Mouse (Mus musculus) heart, embryonic 14.5 days (tissue): Measurements from ENCODE around the gene Itga11. TPM values are rescaled to one million over a fixed set of nuclear protein-coding genes. Genes with fewer than 3 reads are reported as not detected.
A peak's percentile ranks its signal among the peaks of the same experiment; 100 is the strongest.
"Not testable (repeated sequence)": the region's sequence is repeated elsewhere in the genome, so short reads cannot be mapped to it uniquely, and the experiment has no call there.

Experiments used
- ATAC-seq: fragments of 200-750 bp; cut with Nextera tagmentation; 2 replicates; pipeline ENCODE4 v1.8.0; 2017; ENCODE audit warnings: low read depth, moderate TSS enrichment; ENCODE audit not compliant: insufficient number of reproducible peaks, insufficient read depth, low FRiP score
- H3K27ac ChIP-seq, 2 experiments: fragments of 200-500 bp in 1 of 2; fragments of 300-500 bp in 1 of 2; sonication (generic) in 1 of 2; replicated peaks in 1 of 2; 2 replicates each; pipeline ENCODE4 v1.5.1; 2012 to 2014; ENCODE audit warnings: low read depth in 2 of 2, low read length in 2 of 2, control low read depth in 1 of 2, mild to moderate bottlenecking in 1 of 2, mixed read lengths in 1 of 2; ENCODE audit not compliant: control insufficient read depth in 1 of 2, insufficient read depth in 1 of 2
- H3K27me3 ChIP-seq: fragments of 300-500 bp; sonication (generic); 2 replicates; pipeline ENCODE4 v1.6.1; 2014; ENCODE audit warnings: mild to moderate bottlenecking, low read length, control low read depth; ENCODE audit not compliant: control insufficient read depth, insufficient read depth
- H3K36me3 ChIP-seq: fragments of 300-500 bp; sonication (generic); 2 replicates; pipeline ENCODE4 v1.6.1; 2014; ENCODE audit warnings: mild to moderate bottlenecking, control low read depth, low read length, mixed read lengths; ENCODE audit not compliant: control insufficient read depth, insufficient read depth
- H3K4me1 ChIP-seq, 2 experiments: fragments of 200-500 bp in 1 of 2; fragments of 300-500 bp in 1 of 2; sonication (generic) in 1 of 2; 2 replicates each; pipeline ENCODE4 v1.6.1; 2012 to 2014; ENCODE audit warnings: low read length in 2 of 2, control low read depth in 1 of 2, mixed read lengths in 1 of 2; ENCODE audit not compliant: control insufficient read depth in 2 of 2, insufficient read depth in 2 of 2
- H3K4me2 ChIP-seq: fragments of 300-500 bp; sonication (generic); 2 replicates; pipeline ENCODE4 v1.6.1; 2014; ENCODE audit warnings: mild to moderate bottlenecking, low read length
- H3K4me3 ChIP-seq, 2 experiments: fragments of 200-500 bp in 1 of 2; fragments of 300-500 bp in 1 of 2; sonication (generic) in 1 of 2; 2 replicates each; pipeline ENCODE4 v1.5.1; 2012 to 2014; ENCODE audit warnings: low read length in 2 of 2, mild to moderate bottlenecking in 2 of 2, control low read depth in 1 of 2, low read depth in 1 of 2, moderate library complexity in 1 of 2; ENCODE audit not compliant: control insufficient read depth in 1 of 2, insufficient read depth in 1 of 2
- H3K9ac ChIP-seq: fragments of 300-500 bp; sonication (generic); 2 replicates; pipeline ENCODE4 v1.6.1; 2014; ENCODE audit warnings: mild to moderate bottlenecking, low read length
- H3K9me3 ChIP-seq: fragments of 300-500 bp; sonication (generic); 2 replicates; pipeline ENCODE4 v1.6.1; 2016; ENCODE audit warnings: low read length, control low read depth; ENCODE audit not compliant: control insufficient read depth
- WGBS: fragments of 180-500 bp; shearing (Covaris S2); extraction: QIAGEN DNeasy Blood & Tissue Kit; methylation state at CpG from one replicate; pipeline ENCODE4 v1.1.7; 2014; 5-methylcytosine and 5-hydroxymethylcytosine counted together
- polyA plus RNA-seq: library from polyadenylated mRNA; unstranded; fragments of >200 nt; fragmentation: Nextera tagmentation; extraction: Ambion mirVana; gene quantifications from 2 replicates; pipeline ENCODE4 v1.2.1, GENCODE M21; 2014

Gene Itga11
- polyA plus RNA-seq, 1 experiment from 2014 or later, result 0.92 TPM

DNA sequence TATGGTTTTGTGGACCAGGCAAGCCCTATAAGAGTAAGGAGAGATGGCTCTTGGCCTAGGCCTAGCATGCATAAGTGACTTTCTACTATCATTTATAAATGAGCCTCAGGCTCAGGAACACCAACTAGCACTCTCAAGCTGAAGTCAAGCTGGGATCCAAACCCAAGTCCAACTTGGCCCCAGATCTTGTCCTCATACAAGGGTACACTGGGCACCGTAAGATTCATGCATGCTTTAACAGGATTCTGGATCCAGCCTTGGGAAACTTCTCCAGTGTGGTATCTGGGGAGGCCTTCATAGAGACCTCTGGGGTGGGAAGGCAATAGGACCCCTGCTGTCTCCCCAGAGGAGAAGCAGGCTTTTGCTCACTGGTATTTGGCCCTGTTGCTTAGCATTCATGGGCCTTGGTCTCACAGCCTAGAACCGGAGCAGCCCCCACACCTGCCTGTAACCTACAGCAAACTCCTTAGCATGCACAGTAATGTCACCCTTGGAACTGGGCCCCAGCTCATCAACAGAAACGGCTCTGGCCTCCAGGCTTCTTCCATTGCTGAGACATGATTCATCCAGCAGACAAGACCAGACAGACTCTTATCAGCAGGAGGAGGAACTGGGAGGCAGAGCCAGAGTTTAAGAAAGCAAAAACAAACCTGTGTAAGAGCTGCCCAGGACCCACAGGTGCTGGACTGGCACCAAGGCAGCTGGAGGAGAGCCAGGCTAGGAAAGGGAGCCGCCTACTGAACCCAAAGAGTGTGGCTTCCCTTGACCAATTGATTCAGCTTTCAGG is 140.4 kb downstream of the Itga11 start:
- 65% methylated on average over 4 of the region's 4 CpGs for WGBS
- Histone ChIP-seq H3K36me3 (no peaks in the 10 kb centered on the region), H3K4me3 (no peak overlapping the region), H3K4me1 (peaks cover 19 to 23% of the 10 kb centered on the region in 2 experiments), H3K9me3 (no peaks in the 10 kb centered on the region), H3K4me2 (no peak overlapping the region), H3K27me3 (no peaks in the 10 kb centered on the region), H3K27ac (peak overlapping the region in 1 of 2 experiments; percentile 76; a peak in 3 of 4 replicates), H3K9ac (no peak overlapping the region; the same call in 1 of the 2 replicates)
- no peak for ATAC-seq

DNA sequence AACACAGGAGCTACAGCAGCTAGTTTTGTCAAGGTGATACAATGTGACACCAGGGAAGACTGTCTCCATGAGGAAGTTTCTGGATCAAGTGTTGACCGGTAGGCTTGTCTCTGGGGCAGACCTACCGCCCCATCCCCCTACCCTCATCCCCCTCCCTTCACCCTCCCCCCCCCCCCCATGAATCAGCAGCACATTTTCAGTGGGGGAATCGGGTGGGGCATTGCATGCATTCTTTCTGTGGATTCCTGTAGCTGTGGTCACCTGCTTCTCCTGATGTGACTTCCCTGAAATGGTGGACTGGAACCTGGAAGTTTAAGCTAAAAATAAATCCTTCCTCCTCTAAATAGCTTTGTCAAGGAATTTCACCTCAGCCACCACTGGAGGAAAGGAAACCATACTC is 141.9 kb downstream of the Itga11 start:
- WGBS, result 64% methylated on average over 2 of the region's 3 CpGs
- Histone ChIP-seq H3K36me3 (no peaks in the 10 kb centered on the region), H3K9me3 (no peaks in the 10 kb centered on the region), H3K4me2 (no peak overlapping the region), H3K4me1 (peaks cover 19 to 23% of the 10 kb centered on the region in 2 experiments), H3K4me3 (no peak overlapping the region), H3K27me3 (no peaks in the 10 kb centered on the region), H3K27ac (no peak overlapping the region), H3K9ac (no peak overlapping the region)
- ATAC-seq, result no peak

GRCm38 (mm10) chr9:62819910-62820309 is 142.3 kb downstream of the Itga11 start:
- not testable (repeated sequence) for H3K27ac ChIP-seq, H3K4me2 ChIP-seq, H3K36me3 ChIP-seq, H3K9ac ChIP-seq, H3K4me3 ChIP-seq, H3K9me3 ChIP-seq, H3K27me3 ChIP-seq, ATAC-seq
- peaks cover 19 to 23% of the 10 kb centered on the region in 2 experiments for H3K4me1 ChIP-seq
- 85% methylated on average over 6 of the region's 6 CpGs for WGBS

GRCm38 (mm10) chr9:62820829-62821228 is 143.2 kb downstream of the Itga11 start:
- Histone ChIP-seq H3K27ac (no peak overlapping the region), H3K4me1 (peaks cover 22 to 26% of the 10 kb centered on the region in 2 experiments), H3K4me3 (no peak overlapping the region), H3K9ac (no peak overlapping the region), H3K9me3 (no peaks in the 10 kb centered on the region), H3K27me3 (no peaks in the 10 kb centered on the region), H3K36me3 (no peaks in the 10 kb centered on the region), H3K4me2 (no peak overlapping the region)
- WGBS, result 90% methylated on average over 6 of the region's 6 CpGs
- no peak for ATAC-seq

DNA sequence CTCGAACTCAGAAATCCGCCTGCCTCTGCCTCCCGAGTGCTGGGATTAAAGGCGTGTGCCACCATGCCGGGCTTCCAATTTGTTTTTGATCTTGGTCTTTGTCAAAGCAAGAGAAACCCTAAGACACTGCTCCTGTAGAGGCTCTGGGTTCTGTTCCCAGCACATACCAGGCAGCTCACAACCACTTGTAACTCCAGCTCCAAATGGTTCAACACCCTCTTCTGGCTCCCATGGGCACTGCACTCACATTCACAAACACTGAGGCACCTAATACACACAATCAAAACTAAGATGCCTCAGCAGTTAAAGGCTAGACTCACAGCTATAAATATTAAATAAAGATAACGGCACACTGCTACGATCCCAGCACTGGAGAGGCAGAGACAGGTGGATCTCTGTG is 144.2 kb downstream of the Itga11 start:
- ATAC-seq, result no peak
- Histone ChIP-seq H3K27me3 (no peaks in the 10 kb centered on the region), H3K36me3 (no peaks in the 10 kb centered on the region), H3K9me3 (no peaks in the 10 kb centered on the region), H3K27ac (no peak overlapping the region), H3K4me3 (no peak overlapping the region), H3K4me2 (no peak overlapping the region), H3K4me1 (peaks cover 20 to 26% of the 10 kb centered on the region in 2 experiments), H3K9ac (no peak overlapping the region)
- 94% methylated on average over 7 of the region's 7 CpGs for WGBS

DNA sequence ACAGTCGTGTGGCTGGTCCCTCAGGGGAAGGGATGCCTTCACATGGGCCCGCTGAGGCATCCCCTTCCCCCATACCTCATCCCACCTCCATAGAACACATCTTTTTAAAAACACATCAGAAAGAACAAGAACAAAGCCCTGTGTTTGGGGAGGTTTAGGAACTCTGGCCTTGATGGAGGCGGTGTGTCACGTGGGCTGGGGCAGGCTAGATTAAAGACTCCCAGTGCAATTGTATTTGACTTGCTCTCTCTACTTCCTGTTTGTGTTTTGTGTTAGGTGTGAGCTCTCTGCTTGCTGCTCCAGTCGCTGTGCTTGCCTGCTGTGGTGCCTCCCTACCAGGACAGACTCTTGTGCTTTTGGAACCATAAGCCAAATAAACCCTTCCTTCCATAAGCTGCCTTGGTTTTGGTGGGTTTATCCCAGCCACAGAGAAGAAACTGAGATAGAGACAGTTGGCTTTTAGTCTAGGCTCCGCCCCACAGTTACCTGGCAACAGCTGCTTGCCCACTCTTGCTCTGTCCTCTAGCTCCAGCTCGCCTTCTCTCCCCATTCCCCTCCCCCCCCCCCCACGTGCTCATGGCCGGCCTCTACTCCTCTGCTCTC is 148.3 kb downstream of the Itga11 start:
- Histone ChIP-seq H3K9me3 (no peaks in the 10 kb centered on the region), H3K36me3 (no peaks in the 10 kb centered on the region), H3K4me1 (peaks cover 5 to 14% of the 10 kb centered on the region in 2 experiments), H3K27me3 (no peaks in the 10 kb centered on the region), H3K9ac (no peak overlapping the region), H3K4me3 (no peak overlapping the region), H3K4me2 (peak overlapping the region; percentile 23; the same call in 1 of the 2 replicates), H3K27ac (no peak overlapping the region)
- 14% methylated on average over 8 of the region's 9 CpGs for WGBS
- no peak for ATAC-seq

DNA sequence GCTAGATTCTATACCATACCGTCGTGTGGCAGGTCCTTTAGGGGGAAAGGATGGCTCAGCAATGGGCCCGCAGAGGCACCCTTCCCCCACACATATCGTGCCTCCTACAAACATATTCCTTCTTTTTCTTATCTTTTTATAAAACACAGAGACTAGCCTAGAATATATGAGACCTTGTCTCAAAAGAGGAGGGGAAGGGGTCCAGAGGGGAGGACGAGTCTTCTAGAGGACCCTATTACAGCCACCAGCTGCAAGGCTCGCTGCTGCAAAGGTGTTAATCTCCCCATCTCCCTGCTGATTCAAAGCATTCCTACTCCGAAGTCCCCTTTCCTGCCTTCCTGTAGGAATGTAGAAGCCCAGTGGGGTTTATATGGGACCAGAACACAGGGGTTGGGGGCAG is 148.8 kb downstream of the Itga11 start:
- no peak for ATAC-seq
- WGBS, result 11% methylated on average over 7 of the region's 7 CpGs
- Histone ChIP-seq H3K4me2 (peak overlapping the region; percentile 23; the same call in 1 of the 2 replicates), H3K27me3 (no peaks in the 10 kb centered on the region), H3K36me3 (no peaks in the 10 kb centered on the region), H3K9ac (no peak overlapping the region), H3K4me3 (no peak overlapping the region), H3K4me1 (peaks cover 5 to 14% of the 10 kb centered on the region in 2 experiments), H3K9me3 (no peaks in the 10 kb centered on the region), H3K27ac (no peak overlapping the region)
